Mouse (Mus musculus) heart, embryonic 16.5 days (tissue): ENCODE results near the gene Adcy3. TPM values are rescaled to one million over a fixed set of nuclear protein-coding genes. Genes with fewer than 3 reads are reported as not detected.
A peak's percentile ranks its signal among the peaks of the same experiment; 100 is the strongest.

ENCODE experiments used
- ATAC-seq: fragments of 200-750 bp; cut with Nextera tagmentation; replicated peaks from 2 replicates; pipeline ENCODE4 v1.8.0; 2017; ENCODE audit warnings: moderate number of reproducible peaks; ENCODE audit not compliant: insufficient read depth, low FRiP score; ENCODE audit errors: extremely low read depth
- H3K27ac ChIP-seq: fragments of 300-500 bp; sonication (generic); 2 replicates; pipeline ENCODE4 v1.5.1; 2014; ENCODE audit warnings: mild to moderate bottlenecking, low read length, control low read depth, moderate library complexity
- H3K27me3 ChIP-seq: fragments of 300-500 bp; sonication (generic); 2 replicates; pipeline ENCODE4 v1.6.1; 2014; ENCODE audit warnings: low read length, mixed read lengths; ENCODE audit not compliant: control insufficient read depth, insufficient read depth
- H3K36me3 ChIP-seq: fragments of 300-500 bp; sonication (generic); 2 replicates; pipeline ENCODE4 v1.6.1; 2014; ENCODE audit not compliant: control insufficient read depth, insufficient read depth
- H3K4me1 ChIP-seq: fragments of 300-500 bp; sonication (generic); 2 replicates; pipeline ENCODE4 v1.6.1; 2014; ENCODE audit warnings: low read length, mixed read lengths; ENCODE audit not compliant: control insufficient read depth, insufficient read depth
- H3K4me2 ChIP-seq: fragments of 300-500 bp; sonication (generic); 2 replicates; pipeline ENCODE4 v1.6.1; 2014; ENCODE audit warnings: low read depth, mild to moderate bottlenecking, control low read depth, low read length
- H3K4me3 ChIP-seq: fragments of 300-500 bp; sonication (generic); 2 replicates; pipeline ENCODE4 v1.5.1; 2014; ENCODE audit warnings: mild to moderate bottlenecking, control low read depth, low read length
- H3K9ac ChIP-seq: fragments of 300-500 bp; sonication (generic); 2 replicates; pipeline ENCODE4 v1.6.1; 2014; ENCODE audit warnings: low read length, control low read depth
- H3K9me3 ChIP-seq: fragments of 300-500 bp; sonication (generic); replicated peaks from 2 replicates; pipeline ENCODE4 v1.6.1; 2016; ENCODE audit warnings: low read length; ENCODE audit not compliant: control insufficient read depth
- WGBS: fragments of 180-500 bp; shearing (Covaris S2); extraction: QIAGEN DNeasy Blood & Tissue Kit; methylation state at CpG from one replicate; pipeline ENCODE4 v1.1.7; 2014; 5-methylcytosine and 5-hydroxymethylcytosine counted together
- polyA plus RNA-seq: library from polyadenylated mRNA; unstranded; fragments of >200 nt; fragmentation: Nextera tagmentation; extraction: Ambion mirVana; gene quantifications from 2 replicates; pipeline ENCODE4 v1.2.1, GENCODE M21; 2015

The Adcy3 gene
- polyA plus RNA-seq, 1 experiment from 2014 or later, result 4.4 TPM

- no peak for ATAC-seq
- no peaks in the 10 kb centered on the region for H3K36me3 ChIP-seq
- no peaks in the 10 kb centered on the region for H3K9me3 ChIP-seq
- H3K4me1 ChIP-seq, result peaks cover 18% of the 10 kb centered on the region
- H3K4me3 ChIP-seq, result no peak overlapping the region
- no peak overlapping the region for H3K27ac ChIP-seq
- H3K4me2 ChIP-seq, result no peak overlapping the region
- WGBS, result 44% methylated on average over 10 of the region's 10 CpGs
- H3K27me3 ChIP-seq, result no peaks in the 10 kb centered on the region
- no peak overlapping the region for H3K9ac ChIP-seq
Observed at GRCm38 (mm10) chr12:4193025-4193740, 60.3 kb downstream of the Adcy3 start.

GRCm38 (mm10) chr12:4194643-4195042, 61.7 kb downstream of the Adcy3 start:
- Histone ChIP-seq H3K27ac (no peak overlapping the region), H3K4me3 (no peak overlapping the region), H3K9me3 (no peaks in the 10 kb centered on the region), H3K27me3 (no peaks in the 10 kb centered on the region), H3K4me2 (no peak overlapping the region), H3K9ac (no peak overlapping the region), H3K4me1 (peaks cover 15% of the 10 kb centered on the region), H3K36me3 (no peaks in the 10 kb centered on the region)
- WGBS, result 90% methylated on average over 14 of the region's 14 CpGs
- ATAC-seq, result no peak

- Histone ChIP-seq H3K27me3 (no peaks in the 10 kb centered on the region), H3K27ac (no peak overlapping the region), H3K9me3 (no peaks in the 10 kb centered on the region), H3K4me3 (no peak overlapping the region), H3K4me1 (peaks cover under 1% of the 10 kb centered on the region; the same call in 1 of the 2 replicates), H3K4me2 (no peak overlapping the region), H3K9ac (no peak overlapping the region), H3K36me3 (no peaks in the 10 kb centered on the region)
- ATAC-seq, result no peak
- 74% methylated on average over 4 of the region's 4 CpGs for WGBS
Observed at GRCm38 (mm10) chr12:4198702-4199101, 65.8 kb downstream of the Adcy3 start.

- H3K27me3 ChIP-seq, result no peaks in the 10 kb centered on the region
- H3K36me3 ChIP-seq, result no peaks in the 10 kb centered on the region
- no peak overlapping the region for H3K4me3 ChIP-seq
- no peak overlapping the region for H3K4me2 ChIP-seq
- H3K4me1 ChIP-seq, result no peaks in the 10 kb centered on the region
- H3K27ac ChIP-seq, result no peak overlapping the region
- no peak for ATAC-seq
- H3K9me3 ChIP-seq, result no peaks in the 10 kb centered on the region
- 93% methylated on average over 11 of the region's 11 CpGs for WGBS
- no peak overlapping the region for H3K9ac ChIP-seq
Observed at GRCm38 (mm10) chr12:4199271-4199670, 66.4 kb downstream of the Adcy3 start.

- Histone ChIP-seq H3K36me3 (no peaks in the 10 kb centered on the region), H3K4me2 (no peak overlapping the region), H3K4me3 (no peak overlapping the region), H3K9me3 (no peaks in the 10 kb centered on the region), H3K4me1 (no peaks in the 10 kb centered on the region), H3K27ac (no peak overlapping the region), H3K27me3 (no peaks in the 10 kb centered on the region), H3K9ac (no peak overlapping the region)
- 85% methylated on average over 13 of the region's 13 CpGs for WGBS
- no peak; the same call in 1 of the 2 replicates for ATAC-seq
Observed at GRCm38 (mm10) chr12:4201454-4202200, 68.7 kb downstream of the Adcy3 start.

- Histone ChIP-seq H3K4me1 (no peaks in the 10 kb centered on the region), H3K27me3 (no peaks in the 10 kb centered on the region), H3K9ac (no peak overlapping the region), H3K27ac (no peak overlapping the region), H3K36me3 (no peaks in the 10 kb centered on the region; the same call in 1 of the 2 replicates), H3K4me3 (no peak overlapping the region), H3K4me2 (no peak overlapping the region), H3K9me3 (no peaks in the 10 kb centered on the region)
- ATAC-seq, result no peak
- 83% methylated on average over 4 of the region's 4 CpGs for WGBS
Observed at GRCm38 (mm10) chr12:4202206-4202605, 69.3 kb downstream of the Adcy3 start.

GRCm38 (mm10) chr12:4206106-4206505, 73.2 kb downstream of the Adcy3 start:
- no peak for ATAC-seq
- no peaks in the 10 kb centered on the region for H3K9me3 ChIP-seq
- H3K4me3 ChIP-seq, result no peak overlapping the region
- H3K27me3 ChIP-seq, result no peaks in the 10 kb centered on the region
- 96% methylated on average over 11 of the region's 11 CpGs for WGBS
- H3K4me2 ChIP-seq, result no peak overlapping the region
- H3K36me3 ChIP-seq, result peaks cover 8% of the 10 kb centered on the region; the same call in 1 of the 2 replicates
- no peaks in the 10 kb centered on the region for H3K4me1 ChIP-seq
- H3K9ac ChIP-seq, result no peak overlapping the region
- H3K27ac ChIP-seq, result no peak overlapping the region

GRCm38 (mm10) chr12:4208405-4209133, 75.7 kb downstream of the Adcy3 start:
- Histone ChIP-seq H3K4me2 (no peak overlapping the region), H3K27me3 (no peaks in the 10 kb centered on the region), H3K4me3 (no peak overlapping the region), H3K4me1 (no peaks in the 10 kb centered on the region), H3K36me3 (peaks cover 13% of the 10 kb centered on the region), H3K9me3 (no peaks in the 10 kb centered on the region), H3K9ac (no peak overlapping the region), H3K27ac (no peak overlapping the region)
- 75% methylated on average over 15 of the region's 15 CpGs for WGBS
- ATAC-seq, result 0 out of 2 replicates have a peak, but pooled peaks have one; percentile 23

GRCm38 (mm10) chr12:4209196-4209595, 76.3 kb downstream of the Adcy3 start:
- WGBS, result 93% methylated on average over 9 of the region's 9 CpGs
- H3K9me3 ChIP-seq, result no peaks in the 10 kb centered on the region
- H3K27ac ChIP-seq, result no peak overlapping the region
- no peaks in the 10 kb centered on the region for H3K4me1 ChIP-seq
- H3K4me2 ChIP-seq, result no peak overlapping the region
- peaks cover 17% of the 10 kb centered on the region for H3K36me3 ChIP-seq
- no peak overlapping the region for H3K9ac ChIP-seq
- ATAC-seq, result no peak
- no peak overlapping the region for H3K4me3 ChIP-seq
- no peaks in the 10 kb centered on the region for H3K27me3 ChIP-seq
